Mouse (Mus musculus) stomach, embryonic 16.5 days (tissue): Measurements from ENCODE around the gene Adamtsl4. TPM values are rescaled to one million over a fixed set of nuclear protein-coding genes. Genes with fewer than 3 reads are reported as not detected.

ENCODE experiments used
- ATAC-seq: fragments of 200-750 bp; cut with Nextera tagmentation; 2 replicates; pipeline ENCODE4 v1.8.0; 2017; ENCODE audit warnings: moderate number of reproducible peaks, moderate TSS enrichment; ENCODE audit not compliant: insufficient read depth, low FRiP score
- H3K27ac ChIP-seq: fragments of 300-500 bp; sonication (generic); 2 replicates; pipeline ENCODE4 v1.5.1; 2014; ENCODE audit warnings: low read length
- H3K27me3 ChIP-seq: fragments of 300-500 bp; sonication (generic); 2 replicates; pipeline ENCODE4 v1.6.1; 2014; ENCODE audit warnings: low read length, control low read depth, mixed read lengths; ENCODE audit not compliant: control insufficient read depth, insufficient read depth
- H3K36me3 ChIP-seq: fragments of 300-500 bp; sonication (generic); 2 replicates; pipeline ENCODE4 v1.6.1; 2014; ENCODE audit warnings: low read length; ENCODE audit not compliant: control insufficient read depth, insufficient read depth
- H3K4me1 ChIP-seq: fragments of 300-500 bp; sonication (generic); 2 replicates; pipeline ENCODE4 v1.6.1; 2014; ENCODE audit warnings: low read length, control low read depth, mixed read lengths; ENCODE audit not compliant: control insufficient read depth, insufficient read depth
- H3K4me2 ChIP-seq: fragments of 300-500 bp; sonication (generic); 2 replicates; pipeline ENCODE4 v1.6.1; 2014; ENCODE audit warnings: low read depth, low read length, mixed read lengths
- H3K4me3 ChIP-seq: fragments of 300-500 bp; sonication (generic); replicated peaks from 2 replicates; pipeline ENCODE4 v1.5.1; 2014; ENCODE audit warnings: mild to moderate bottlenecking, low read length
- H3K9ac ChIP-seq: fragments of 300-500 bp; sonication (generic); 2 replicates; pipeline ENCODE4 v1.6.1; 2014; ENCODE audit warnings: low read length
- H3K9me3 ChIP-seq: fragments of 300-500 bp; sonication (generic); replicated peaks from 2 replicates; pipeline ENCODE4 v1.6.1; 2016; ENCODE audit warnings: low read length, control low read depth; ENCODE audit not compliant: control insufficient read depth
- WGBS: fragments of 180-500 bp; shearing (Covaris S2); extraction: QIAGEN DNeasy Blood & Tissue Kit; methylation state at CpG from one replicate; pipeline ENCODE4 v1.1.7; 2014; 5-methylcytosine and 5-hydroxymethylcytosine counted together
- polyA plus RNA-seq: library from polyadenylated mRNA; unstranded; fragments of >200 nt; fragmentation: Nextera tagmentation; extraction: Ambion mirVana; gene quantifications from 2 replicates; pipeline ENCODE4 v1.2.1, GENCODE M21; 2015

Adamtsl4 gene
- polyA plus RNA-seq, 1 experiment from 2014 or later, result 13.3 TPM

DNA sequence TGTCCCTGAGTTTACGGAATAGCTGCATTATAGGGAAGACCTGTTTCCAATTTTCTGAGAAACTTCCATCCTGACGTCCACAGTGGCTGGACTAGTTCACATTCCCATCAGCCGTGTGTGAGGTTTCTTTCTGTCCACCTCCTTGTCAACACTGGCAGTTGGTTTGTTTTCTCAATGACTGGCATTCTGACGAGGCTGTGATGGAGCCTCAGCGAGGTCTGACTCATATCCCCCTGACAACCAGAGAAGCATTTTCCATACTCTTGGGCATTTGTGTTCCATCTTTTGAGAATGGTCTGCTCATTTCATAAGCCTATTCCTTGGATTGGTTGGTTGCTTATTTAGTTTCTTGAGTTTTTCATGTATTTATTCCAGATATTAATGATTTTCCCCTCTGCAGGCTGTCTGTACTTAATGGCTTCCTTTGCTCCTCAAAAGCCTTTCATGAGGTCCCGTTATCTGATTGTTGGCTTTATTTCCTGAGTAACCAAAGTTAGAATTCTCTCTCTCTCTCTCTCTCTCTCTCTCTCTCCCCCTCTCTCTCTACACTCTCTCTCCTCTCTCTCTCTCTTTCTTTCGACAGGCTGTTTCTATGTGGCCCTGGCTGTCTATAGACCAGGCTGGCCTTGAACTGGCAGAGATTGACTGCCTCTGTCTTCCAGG is 39.1 kb upstream of the Adamtsl4 start:
- H3K9me3 ChIP-seq, result no peaks in the 10 kb centered on the region
- H3K9ac ChIP-seq, result no peak overlapping the region
- no peak for ATAC-seq
- no peak overlapping the region for H3K4me2 ChIP-seq
- H3K36me3 ChIP-seq, result no peaks in the 10 kb centered on the region
- H3K27ac ChIP-seq, result no peak overlapping the region
- H3K4me3 ChIP-seq, result no peak overlapping the region
- 43% methylated on average over 7 of the region's 7 CpGs for WGBS
- H3K27me3 ChIP-seq, result no peaks in the 10 kb centered on the region
- no peaks in the 10 kb centered on the region for H3K4me1 ChIP-seq

DNA sequence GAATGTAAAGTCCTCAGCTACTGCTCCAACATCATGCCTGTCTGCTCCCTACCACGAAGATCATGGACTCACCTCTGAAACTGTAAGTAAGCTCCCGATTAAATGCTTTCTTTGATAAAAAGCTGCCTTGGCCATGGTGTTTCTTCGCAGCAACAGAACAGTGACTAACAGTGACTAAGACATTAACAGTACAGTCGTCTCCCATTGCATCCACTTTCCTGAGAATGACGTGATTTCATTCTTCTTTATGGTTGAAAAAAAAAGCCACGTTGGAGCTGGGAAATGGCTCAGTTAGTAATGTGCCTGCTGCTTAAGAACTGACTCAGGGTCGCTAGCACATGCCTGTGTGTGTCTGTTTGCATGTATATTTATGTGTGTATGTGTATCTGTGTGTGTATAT is 38.1 kb upstream of the Adamtsl4 start:
- ATAC-seq, result no peak
- 80% methylated on average over 7 of the region's 7 CpGs for WGBS
- no peak overlapping the region for H3K27ac ChIP-seq

DNA sequence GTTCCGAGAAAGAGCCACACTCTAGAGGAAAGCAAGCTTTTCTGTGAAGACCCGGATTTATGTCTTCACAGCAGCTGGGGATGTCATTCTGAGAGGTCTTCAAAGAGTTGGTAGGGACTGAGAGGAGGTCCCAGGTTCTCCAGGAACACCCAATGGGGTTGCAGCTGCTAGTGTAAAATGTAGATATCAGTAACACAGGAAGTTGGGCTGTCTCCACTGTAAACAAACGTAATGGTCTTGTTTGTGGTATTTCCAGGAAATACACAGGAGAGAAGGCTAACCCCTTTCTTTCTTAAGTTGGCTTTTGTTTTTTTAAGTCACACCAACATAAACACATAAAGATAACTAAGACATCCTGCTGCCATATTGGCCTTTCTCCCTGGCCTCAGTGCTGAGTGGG is 34.7 kb upstream of the Adamtsl4 start:
- H3K36me3 ChIP-seq, result no peaks in the 10 kb centered on the region
- 64% methylated on average over 3 of the region's 3 CpGs for WGBS
- no peak overlapping the region for H3K4me2 ChIP-seq
- no peaks in the 10 kb centered on the region for H3K4me1 ChIP-seq
- no peaks in the 10 kb centered on the region for H3K27me3 ChIP-seq
- H3K4me3 ChIP-seq, result no peak overlapping the region
- no peak overlapping the region for H3K27ac ChIP-seq
- no peak for ATAC-seq
- H3K9me3 ChIP-seq, result no peaks in the 10 kb centered on the region
- H3K9ac ChIP-seq, result no peak overlapping the region

More for the DNA sequence above, 38.1 kb upstream of the Adamtsl4 start:
- Histone ChIP-seq H3K36me3 (no peaks in the 10 kb centered on the region), H3K9me3 (no peaks in the 10 kb centered on the region), H3K4me3 (no peak overlapping the region), H3K27me3 (no peaks in the 10 kb centered on the region), H3K4me1 (no peaks in the 10 kb centered on the region), H3K9ac (no peak overlapping the region), H3K4me2 (no peak overlapping the region)

DNA sequence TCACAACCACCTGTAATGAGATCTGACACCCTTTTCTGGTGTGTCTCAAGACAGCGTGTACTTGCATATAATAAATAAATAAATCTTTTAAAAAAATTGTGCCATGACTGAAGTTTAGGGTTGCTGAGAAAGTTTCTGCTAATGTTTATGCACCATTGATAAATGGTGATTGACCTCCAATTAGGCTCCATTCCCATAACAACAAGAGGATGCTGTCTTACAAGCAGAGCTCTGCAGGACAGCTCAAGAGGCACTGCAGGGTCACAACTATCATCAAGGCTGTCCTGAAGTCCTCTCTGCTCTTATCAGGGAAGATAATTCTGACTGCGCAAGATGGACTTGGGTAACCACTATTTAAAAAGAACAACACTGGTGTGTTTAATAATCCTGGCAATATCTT is 30.4 kb upstream of the Adamtsl4 start:
- Histone ChIP-seq H3K4me1 (no peaks in the 10 kb centered on the region), H3K27ac (no peak overlapping the region), H3K9me3 (0 out of 2 replicates have a peak, but pooled peaks cover 2% of the 10 kb centered on the region), H3K4me3 (no peak overlapping the region), H3K4me2 (no peak overlapping the region), H3K36me3 (no peaks in the 10 kb centered on the region), H3K27me3 (no peaks in the 10 kb centered on the region), H3K9ac (no peak overlapping the region)
- no peak for ATAC-seq
- 73% methylated on average over 2 of the region's 2 CpGs for WGBS

DNA sequence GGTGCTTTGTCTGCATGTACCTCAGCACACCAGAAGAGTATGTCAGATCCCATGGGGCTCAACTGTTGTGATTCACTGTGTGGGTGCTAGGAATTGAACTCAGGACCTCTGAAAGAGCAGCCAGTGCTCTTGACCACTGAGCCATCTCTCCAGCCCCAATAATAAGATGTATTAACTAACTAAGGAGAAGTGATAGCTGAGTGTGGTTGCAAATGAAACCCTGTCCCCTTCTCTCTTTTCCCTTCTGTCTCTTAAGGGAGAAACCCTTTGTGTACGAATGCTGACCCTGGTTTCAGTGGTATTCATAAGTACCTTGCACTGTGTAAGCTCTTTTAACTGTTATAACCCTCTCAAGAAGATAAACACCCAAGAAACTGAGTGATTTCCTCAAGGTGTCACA is 28.4 kb upstream of the Adamtsl4 start:
- H3K9ac ChIP-seq, result no peak overlapping the region
- no peaks in the 10 kb centered on the region for H3K4me1 ChIP-seq
- ATAC-seq, result no peak
- H3K27ac ChIP-seq, result no peak overlapping the region
- no peak overlapping the region for H3K4me2 ChIP-seq
- H3K36me3 ChIP-seq, result no peaks in the 10 kb centered on the region
- no peak overlapping the region for H3K4me3 ChIP-seq
- WGBS, result 73% methylated on average over 1 of the region's 1 CpGs
- 0 out of 2 replicates have a peak, but pooled peaks cover 5% of the 10 kb centered on the region for H3K9me3 ChIP-seq
- H3K27me3 ChIP-seq, result no peaks in the 10 kb centered on the region

DNA sequence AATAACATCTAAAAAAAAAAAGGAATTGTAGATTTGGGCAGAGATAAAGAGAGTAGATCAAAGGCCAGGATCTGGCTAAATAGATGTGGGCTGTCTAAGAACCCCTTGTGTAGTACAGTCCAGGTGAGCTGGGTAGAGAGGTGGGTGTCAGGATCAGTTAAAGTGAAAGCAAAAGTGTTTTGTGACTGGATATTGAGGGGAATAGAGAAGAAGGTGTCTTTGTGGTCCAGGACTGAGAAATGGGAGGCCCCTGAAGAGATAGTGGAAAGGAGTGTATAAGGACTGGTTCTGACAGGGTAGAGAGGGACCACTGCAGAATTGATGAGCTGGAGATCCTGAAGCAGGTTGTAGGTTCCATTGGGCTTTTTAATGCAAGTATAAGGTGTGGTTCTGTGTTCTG is 22.2 kb upstream of the Adamtsl4 start:
- ATAC-seq, result no peak

DNA sequence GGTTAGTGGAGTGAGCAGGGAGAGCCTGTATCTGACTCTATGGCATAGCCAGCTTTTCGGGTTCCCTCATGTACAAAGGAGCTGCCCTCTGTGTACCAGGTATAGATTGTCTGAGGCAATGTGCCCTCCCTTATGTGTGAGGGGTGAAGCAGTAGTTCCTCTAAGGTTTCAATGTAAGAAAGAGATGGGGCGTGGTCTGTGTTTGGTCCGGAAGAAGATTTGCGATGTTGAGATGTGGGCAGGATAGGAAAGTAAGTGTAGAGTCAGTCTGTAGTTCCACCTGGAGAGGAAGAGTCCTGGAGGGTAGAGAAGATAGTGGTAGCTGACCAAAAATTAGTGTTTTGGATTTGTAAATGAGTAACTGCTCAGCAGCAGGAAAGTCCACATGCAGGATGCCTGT is 21.3 kb upstream of the Adamtsl4 start:
- no peak overlapping the region for H3K9ac ChIP-seq
- H3K27me3 ChIP-seq, result no peaks in the 10 kb centered on the region
- WGBS, result 81% methylated on average over 4 of the region's 4 CpGs
- 0 out of 2 replicates have a peak, but pooled peaks cover 5% of the 10 kb centered on the region for H3K9me3 ChIP-seq
- H3K27ac ChIP-seq, result no peak overlapping the region
- no peaks in the 10 kb centered on the region for H3K36me3 ChIP-seq
- H3K4me2 ChIP-seq, result no peak overlapping the region
- H3K4me1 ChIP-seq, result no peaks in the 10 kb centered on the region
- no peak overlapping the region for H3K4me3 ChIP-seq
- no peak for ATAC-seq

More for the DNA sequence above, 22.2 kb upstream of the Adamtsl4 start:
- Histone ChIP-seq H3K36me3 (no peaks in the 10 kb centered on the region), H3K9me3 (0 out of 2 replicates have a peak, but pooled peaks cover 5% of the 10 kb centered on the region), H3K9ac (no peak overlapping the region), H3K27ac (no peak overlapping the region), H3K4me3 (no peak overlapping the region), H3K4me1 (no peaks in the 10 kb centered on the region), H3K27me3 (no peaks in the 10 kb centered on the region), H3K4me2 (no peak overlapping the region)

DNA sequence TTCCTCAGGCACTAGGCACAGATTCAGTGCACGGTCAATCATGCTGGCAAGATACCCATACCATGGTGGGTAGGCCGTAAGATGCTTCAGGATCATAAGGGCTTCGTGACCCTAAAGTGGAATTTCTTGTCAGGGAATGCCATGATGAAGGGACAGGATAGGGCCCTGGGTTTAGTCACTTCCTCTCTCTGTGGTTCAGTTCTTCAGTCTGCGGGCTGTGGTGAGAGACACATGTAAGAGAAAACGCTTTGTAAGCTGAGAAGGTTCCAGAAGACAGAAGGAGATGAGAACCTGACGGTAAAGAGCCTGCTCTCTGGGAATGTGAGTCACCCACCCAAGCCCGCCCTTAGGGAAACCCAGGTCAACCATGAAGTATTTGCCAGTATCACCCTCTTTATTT is 19.8 kb upstream of the Adamtsl4 start:
- Histone ChIP-seq H3K4me3 (no peak overlapping the region), H3K4me1 (peaks cover under 1% of the 10 kb centered on the region; the same call in 1 of the 2 replicates), H3K9ac (no peak overlapping the region), H3K27ac (no peak overlapping the region), H3K27me3 (no peaks in the 10 kb centered on the region), H3K36me3 (no peaks in the 10 kb centered on the region), H3K4me2 (no peak overlapping the region), H3K9me3 (no peaks in the 10 kb centered on the region)
- no peak for ATAC-seq
- WGBS, result 84% methylated on average over 7 of the region's 7 CpGs

DNA sequence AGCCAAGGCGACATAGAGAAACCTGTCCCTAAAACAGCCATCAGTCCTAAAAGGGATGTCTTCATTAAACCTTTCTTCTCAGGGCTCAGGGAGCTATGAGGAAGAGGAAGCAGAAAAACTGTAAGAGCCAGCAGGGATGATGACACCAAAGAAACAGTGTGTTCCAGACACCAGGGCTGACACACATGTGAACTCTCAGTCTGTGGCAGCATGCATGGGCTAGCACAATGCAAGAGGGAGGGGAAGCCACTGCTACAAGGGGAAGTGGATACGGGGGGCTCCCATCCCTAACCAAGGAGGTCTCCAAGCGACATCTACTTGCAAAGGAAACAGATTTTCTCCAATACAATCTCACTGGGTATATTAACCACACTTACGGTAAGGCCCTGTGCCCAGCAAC is 18.6 kb upstream of the Adamtsl4 start:
- H3K4me2 ChIP-seq, result no peak overlapping the region
- H3K9ac ChIP-seq, result no peak overlapping the region
- ATAC-seq, result no peak
- no peak overlapping the region for H3K4me3 ChIP-seq
- H3K27ac ChIP-seq, result no peak overlapping the region
- no peaks in the 10 kb centered on the region for H3K9me3 ChIP-seq
- 79% methylated on average over 4 of the region's 4 CpGs for WGBS
- no peaks in the 10 kb centered on the region for H3K36me3 ChIP-seq
- no peaks in the 10 kb centered on the region for H3K27me3 ChIP-seq
- peaks cover 10% of the 10 kb centered on the region for H3K4me1 ChIP-seq
